Mouse (Mus musculus): ENCODE results near the gene Pex7. TPM values are rescaled to one million over a fixed set of nuclear protein-coding genes. Genes with fewer than 3 reads are reported as not detected.

Gene Pex7
- total and polyA plus RNA-seq, 2 experiments from 2014 or later = 24.2 to 46.7 TPM

- no peaks in the 10 kb centered on the region for H3K27me3 ChIP-seq (ENCODE audit: control insufficient read depth, insufficient read depth, low read length)
- H3K27ac ChIP-seq (ENCODE audit: low read depth) = no peak overlapping the region
- TF ChIP-seq EP300 (IDR thresholded peaks at IDR 0.05; ENCODE audit: low read depth) (no peak), CTCF (IDR thresholded peaks at IDR 0.05; ENCODE audit: low read depth) (no peak)
- ATAC-seq (ENCODE audit: insufficient read depth, low read depth) (no peak), DNase-seq (ENCODE audit: low spot score) (no peak)
- no peak overlapping the region for H3K9ac ChIP-seq (replicated peaks; ENCODE audit: low read depth, low read length)
- H3K4me2 ChIP-seq (ENCODE audit: low read depth, low read length) = no peak overlapping the region
- no peak overlapping the region for H3K4me3 ChIP-seq (ENCODE audit: low read depth, low read length)
- WGBS = 70% methylated on average over 6 of the region's 6 CpGs
- no peaks in the 10 kb centered on the region for H3K9me3 ChIP-seq (replicated peaks; ENCODE audit: control insufficient read depth, low read length)
- peaks cover 40% of the 10 kb centered on the region for H3K4me1 ChIP-seq (ENCODE audit: control insufficient read depth, insufficient read depth)
- no peaks in the 10 kb centered on the region for H3K36me3 ChIP-seq (replicated peaks; ENCODE audit: control insufficient read depth, insufficient read depth, low read length)
Observed at GRCm38 (mm10) chr10:19938738-19939137, 31.2 kb upstream of the Pex7 start.

GRCm38 (mm10) chr10:19936961-19937708 is 29.6 kb upstream of the Pex7 start:
- DNase-seq (ENCODE audit: low spot score) (no peak), ATAC-seq (ENCODE audit: insufficient read depth, low read depth) (no peak)
- WGBS = 62% methylated on average over 9 of the region's 9 CpGs
- Histone ChIP-seq H3K4me2 (ENCODE audit: low read depth, low read length) (peak overlapping the region; percentile 50), H3K27me3 (ENCODE audit: control insufficient read depth, insufficient read depth, low read length) (no peaks in the 10 kb centered on the region), H3K9ac (replicated peaks; ENCODE audit: low read depth, low read length) (no peak overlapping the region), H3K4me1 (ENCODE audit: control insufficient read depth, insufficient read depth) (peaks cover 46% of the 10 kb centered on the region), H3K9me3 (replicated peaks; ENCODE audit: control insufficient read depth, low read length) (no peaks in the 10 kb centered on the region), H3K4me3 (ENCODE audit: low read depth, low read length) (peak overlapping the region; percentile 11; the same call in 1 of the 2 replicates), H3K36me3 (replicated peaks; ENCODE audit: control insufficient read depth, insufficient read depth, low read length) (no peaks in the 10 kb centered on the region), H3K27ac (ENCODE audit: low read depth) (peak overlapping the region; percentile 7; the same call in 1 of the 2 replicates)
- TF ChIP-seq EP300 (IDR thresholded peaks at IDR 0.05; ENCODE audit: low read depth) (no peak), CTCF (IDR thresholded peaks at IDR 0.05; ENCODE audit: low read depth) (no peak)

- peak overlapping the region; percentile 70; the same call in 1 of the 2 replicates for H3K9ac ChIP-seq (replicated peaks; ENCODE audit: low read depth, low read length)
- no peaks in the 10 kb centered on the region for H3K27me3 ChIP-seq (ENCODE audit: control insufficient read depth, insufficient read depth, low read length)
- no peak for TF ChIP-seq EP300 (IDR thresholded peaks at IDR 0.05; ENCODE audit: low read depth)
- no peak for TF ChIP-seq CTCF (IDR thresholded peaks at IDR 0.05; ENCODE audit: low read depth)
- ATAC-seq (ENCODE audit: insufficient read depth, low read depth) (no peak), DNase-seq (ENCODE audit: low spot score) (no peak)
- 35% methylated on average over 4 of the region's 4 CpGs for WGBS
- H3K9me3 ChIP-seq (replicated peaks; ENCODE audit: control insufficient read depth, low read length) = no peaks in the 10 kb centered on the region
- peak overlapping the region; percentile 98 for H3K4me2 ChIP-seq (ENCODE audit: low read depth, low read length)
- no peaks in the 10 kb centered on the region for H3K36me3 ChIP-seq (replicated peaks; ENCODE audit: control insufficient read depth, insufficient read depth, low read length)
- H3K4me1 ChIP-seq (ENCODE audit: control insufficient read depth, insufficient read depth) = peaks cover 41% of the 10 kb centered on the region
- peak overlapping the region; percentile 94 for H3K27ac ChIP-seq (ENCODE audit: low read depth)
- H3K4me3 ChIP-seq (ENCODE audit: low read depth, low read length) = peak overlapping the region; percentile 73
Observed at GRCm38 (mm10) chr10:19935821-19936367, 28.4 kb upstream of the Pex7 start.

GRCm38 (mm10) chr10:19935295-19935623 is 27.8 kb upstream of the Pex7 start:
- 11% methylated on average over 10 of the region's 10 CpGs for WGBS
- no peak for ATAC-seq (ENCODE audit: insufficient read depth, low read depth)
- H3K27ac ChIP-seq (ENCODE audit: low read depth) = peak overlapping the region; percentile 94

GRCm38 (mm10) chr10:19934384-19935294 is 27.1 kb upstream of the Pex7 start, which contains the start of gene Map3k5:
Gene Map3k5, plus strand, starts transcription at chr10:19934472.
- peaks cover 28% of the 10 kb centered on the region for H3K4me1 ChIP-seq (ENCODE audit: control insufficient read depth, insufficient read depth)
- WGBS = under 1% methylated on average over 86 of the region's 95 CpGs
- TF ChIP-seq CTCF (IDR thresholded peaks at IDR 0.05; ENCODE audit: low read depth) (peak; percentile 14; the same call in 1 of the 2 replicates), EP300 (IDR thresholded peaks at IDR 0.05; ENCODE audit: low read depth) (no peak)
- no peaks in the 10 kb centered on the region for H3K27me3 ChIP-seq (ENCODE audit: control insufficient read depth, insufficient read depth, low read length)
- peak within 1 kb of the TSS; percentile 98 for H3K4me2 ChIP-seq (ENCODE audit: low read depth, low read length)
- peak within 1 kb of the TSS; percentile 94 for H3K27ac ChIP-seq (ENCODE audit: low read depth)
- H3K9ac ChIP-seq (replicated peaks; ENCODE audit: low read depth, low read length) = peak within 1 kb of the TSS; percentile 70
- ATAC-seq (ENCODE audit: insufficient read depth, low read depth) (peak; percentile 36), DNase-seq (ENCODE audit: low spot score) (no peak)
- H3K4me3 ChIP-seq (ENCODE audit: low read depth, low read length) = peak within 1 kb of the TSS; percentile 73
- H3K9me3 ChIP-seq (replicated peaks; ENCODE audit: control insufficient read depth, low read length) = no peaks in the 10 kb centered on the region
- H3K36me3 ChIP-seq (replicated peaks; ENCODE audit: control insufficient read depth, insufficient read depth, low read length) = no peaks in the 10 kb centered on the region

More at GRCm38 (mm10) chr10:19935295-19935623, 27.8 kb upstream of the Pex7 start:
- DNase-seq (ENCODE audit: low spot score) = no peak
- peak overlapping the region; percentile 70 for H3K9ac ChIP-seq (replicated peaks; ENCODE audit: low read depth, low read length)
- no peaks in the 10 kb centered on the region for H3K9me3 ChIP-seq (replicated peaks; ENCODE audit: control insufficient read depth, low read length)
- peaks cover 35% of the 10 kb centered on the region for H3K4me1 ChIP-seq (ENCODE audit: control insufficient read depth, insufficient read depth)
- H3K27me3 ChIP-seq (ENCODE audit: control insufficient read depth, insufficient read depth, low read length) = no peaks in the 10 kb centered on the region
- TF ChIP-seq CTCF (IDR thresholded peaks at IDR 0.05; ENCODE audit: low read depth) (no peak), EP300 (IDR thresholded peaks at IDR 0.05; ENCODE audit: low read depth) (no peak)
- H3K36me3 ChIP-seq (replicated peaks; ENCODE audit: control insufficient read depth, insufficient read depth, low read length) = no peaks in the 10 kb centered on the region
- H3K4me3 ChIP-seq (ENCODE audit: low read depth, low read length) = peak overlapping the region; percentile 73
- peak overlapping the region; percentile 98 for H3K4me2 ChIP-seq (ENCODE audit: low read depth, low read length)
